Mouse (Mus musculus) left cerebral cortex, adult 8-10 months (tissue): Measurements from ENCODE around the gene Utp14b. TPM values are rescaled to one million over a fixed set of nuclear protein-coding genes. Genes with fewer than 3 reads are reported as not detected.

Experiments used
- DNase-seq, 2 experiments: peaks; one replicate each; pipeline ENCODE4 v3.0.0; 2022; ENCODE audit warnings: low spot score in 2 of 2
- total RNA-seq, 4 experiments: library from RNA; stranded (reverse); gene quantifications; 2 replicates each; pipeline ENCODE4 v1.2.4; 2022

Utp14b gene
- total RNA-seq = 10 to 100 TPM; 15.6 to 18.7 (median 16.1) TPM

GRCm38 (mm10) chr1:78657671-78658440, at the start of gene Utp14b, which contains the start of gene Acsl3:
Gene Utp14b, plus strand, starts transcription at chr1:78658038.
Gene Acsl3, plus strand, starts transcription at chr1:78657825.
- DNase-seq = peak; percentile 93 to 97

DNA sequence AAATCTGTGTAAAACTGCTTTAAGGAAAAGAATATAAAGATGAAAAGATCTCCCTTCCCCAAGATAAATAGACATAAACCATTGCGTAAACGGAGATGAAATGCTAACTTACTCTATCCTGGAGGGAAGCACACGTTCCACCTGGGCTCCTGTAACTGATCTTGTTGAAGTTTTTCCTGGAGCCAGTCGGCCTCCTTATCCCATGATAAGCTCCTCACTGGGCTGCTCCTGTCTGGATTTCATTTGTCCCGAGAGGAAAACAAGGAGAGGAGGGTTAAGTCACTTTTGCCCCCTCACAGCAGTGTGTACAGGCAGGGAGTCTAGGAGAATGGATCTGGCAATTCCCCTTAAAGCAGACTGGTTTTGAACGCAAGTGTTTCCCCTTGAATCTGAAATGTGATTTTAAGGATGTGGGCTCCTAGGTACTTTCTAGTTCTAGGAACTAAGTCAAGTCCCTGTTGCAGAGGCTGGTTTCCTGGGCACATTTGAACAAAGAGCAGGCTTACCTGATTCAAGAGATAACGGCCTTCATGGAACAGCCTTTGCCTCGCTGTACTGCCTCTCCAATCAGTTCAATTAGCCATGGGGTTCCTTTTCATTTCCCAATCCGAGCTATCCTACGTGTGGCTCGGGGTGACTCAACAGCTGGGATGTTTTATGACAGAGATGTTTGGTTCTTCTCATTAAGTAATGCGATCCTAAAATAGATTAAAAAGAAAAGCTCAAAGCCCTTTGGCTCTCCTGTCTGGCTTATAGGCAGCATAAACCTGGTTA, 48.5 kb upstream of the Utp14b start:
- no peak for DNase-seq

DNA sequence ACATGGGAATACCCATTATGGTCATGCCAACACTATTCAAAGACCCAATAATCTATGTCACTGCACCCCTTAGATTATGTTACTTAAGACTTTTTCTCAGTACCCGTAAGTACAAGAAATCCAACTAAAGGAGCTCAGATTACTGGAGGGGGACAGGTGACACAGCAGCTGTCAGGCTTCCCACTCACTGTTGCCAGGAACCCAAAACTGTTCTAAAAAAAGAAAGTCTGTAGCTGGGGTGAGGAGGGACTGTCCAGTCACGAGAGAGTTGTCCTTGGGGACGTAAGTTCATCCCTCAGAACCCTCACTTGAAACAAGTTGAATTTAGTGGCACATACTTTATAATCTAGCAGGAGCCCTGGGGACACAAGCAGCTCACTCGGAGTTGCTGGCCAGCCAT, 46.8 kb upstream of the Utp14b start:
- no peak for DNase-seq

DNA sequence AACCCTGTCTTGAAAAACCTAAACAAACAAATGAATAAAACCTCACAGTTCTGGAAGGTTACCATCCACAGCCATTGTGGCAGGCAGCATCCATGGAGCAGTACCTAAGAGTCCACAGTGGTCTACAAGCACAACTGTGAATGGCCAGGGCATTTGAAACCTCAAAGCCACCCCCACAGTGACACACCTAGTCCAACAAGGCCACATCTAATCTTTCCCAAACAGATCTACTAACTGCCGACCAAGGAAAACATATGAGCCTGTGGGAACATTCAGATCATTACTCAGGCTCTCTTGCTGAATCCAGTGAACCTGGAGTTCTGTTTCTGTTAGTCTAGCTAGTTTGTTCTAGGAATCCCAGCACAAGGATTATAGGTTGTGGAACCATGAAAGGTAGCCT, 44.9 kb upstream of the Utp14b start:
- DNase-seq = no peak

DNA sequence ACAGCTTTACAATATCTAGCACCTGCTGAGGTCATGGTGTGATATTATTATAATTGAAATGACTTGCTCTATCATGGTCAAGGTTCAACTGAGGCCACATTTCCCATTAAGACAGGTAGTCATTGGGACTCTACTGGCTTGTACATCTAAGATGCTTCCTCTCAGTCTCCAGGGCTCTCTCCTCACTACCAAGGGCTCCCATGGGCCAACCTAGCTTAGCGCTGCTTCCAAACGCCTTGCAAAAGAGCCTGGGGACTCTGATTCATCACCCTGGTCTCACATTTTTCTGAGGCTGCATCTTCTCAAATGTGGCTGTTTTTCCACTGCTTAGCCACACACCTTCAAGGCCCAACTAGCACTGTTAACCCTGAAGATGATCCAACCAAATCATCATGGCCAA, 33.5 kb upstream of the Utp14b start:
- DNase-seq = no peak

DNA sequence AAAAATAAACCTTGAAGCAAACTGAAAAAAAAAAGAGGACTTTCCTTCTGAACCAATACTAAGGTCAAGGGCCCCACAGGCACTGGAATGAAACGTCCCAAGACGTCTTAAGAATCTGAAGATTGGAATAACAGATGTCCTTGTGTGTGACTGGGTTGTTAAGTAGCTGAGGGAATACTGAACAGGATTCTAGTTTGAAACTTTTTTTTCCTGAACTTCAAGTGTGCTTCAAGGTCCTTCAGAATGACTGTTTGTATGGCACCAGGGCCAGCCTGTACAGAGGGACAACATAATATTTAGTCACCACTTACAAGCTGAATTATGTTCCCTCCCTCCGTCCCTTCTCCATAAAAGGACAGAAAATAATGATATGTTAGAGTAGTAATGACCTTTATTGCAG, 23.4 kb upstream of the Utp14b start:
- DNase-seq = no peak

GRCm38 (mm10) chr1:78640871-78641270, 17.0 kb upstream of the Utp14b start:
- DNase-seq = no peak

- no peak for DNase-seq
Observed at GRCm38 (mm10) chr1:78641791-78642190, 16.0 kb upstream of the Utp14b start.

GRCm38 (mm10) chr1:78642197-78642596, 15.6 kb upstream of the Utp14b start:
- DNase-seq = no peak

- DNase-seq = no peak
Observed at GRCm38 (mm10) chr1:78647317-78647885, 10.4 kb upstream of the Utp14b start.

DNA sequence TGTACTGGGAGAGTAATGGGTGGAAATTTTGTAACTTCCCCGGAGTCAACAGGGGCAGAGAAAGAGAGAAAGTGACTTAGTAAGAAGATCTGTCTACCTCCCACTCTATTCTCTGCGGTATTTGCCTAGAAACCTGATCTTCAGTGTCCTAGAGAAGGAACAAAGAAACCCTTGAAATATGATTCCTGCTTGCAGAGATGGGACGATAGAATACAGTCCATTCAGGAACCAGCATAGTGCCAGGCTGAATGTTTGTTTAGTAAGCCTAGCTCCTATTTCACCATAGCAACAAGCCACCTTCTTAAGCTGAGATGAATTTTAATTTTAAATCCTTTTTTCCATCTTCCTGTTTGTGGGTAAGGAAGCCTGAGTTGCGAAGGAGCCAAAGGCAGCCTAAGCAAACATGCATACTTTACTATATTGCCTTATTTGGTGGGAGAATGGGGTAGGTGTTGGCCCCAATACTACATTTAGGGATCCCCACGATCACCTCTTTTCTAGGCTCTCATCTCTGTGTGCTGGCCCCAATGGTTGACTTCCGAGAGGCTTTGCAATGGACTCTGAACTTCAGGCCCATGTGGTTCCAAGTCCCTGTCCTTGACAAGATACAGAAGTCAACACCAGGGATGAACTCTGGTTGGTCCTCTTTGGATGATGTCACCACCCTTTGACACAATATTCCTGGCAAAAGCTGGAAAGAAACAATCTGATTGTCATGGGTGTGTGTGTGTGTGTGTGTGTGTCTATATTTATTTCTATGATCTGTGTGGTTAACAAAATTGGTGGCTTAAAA, 8.4 kb upstream of the Utp14b start:
- no peak for DNase-seq

DNA sequence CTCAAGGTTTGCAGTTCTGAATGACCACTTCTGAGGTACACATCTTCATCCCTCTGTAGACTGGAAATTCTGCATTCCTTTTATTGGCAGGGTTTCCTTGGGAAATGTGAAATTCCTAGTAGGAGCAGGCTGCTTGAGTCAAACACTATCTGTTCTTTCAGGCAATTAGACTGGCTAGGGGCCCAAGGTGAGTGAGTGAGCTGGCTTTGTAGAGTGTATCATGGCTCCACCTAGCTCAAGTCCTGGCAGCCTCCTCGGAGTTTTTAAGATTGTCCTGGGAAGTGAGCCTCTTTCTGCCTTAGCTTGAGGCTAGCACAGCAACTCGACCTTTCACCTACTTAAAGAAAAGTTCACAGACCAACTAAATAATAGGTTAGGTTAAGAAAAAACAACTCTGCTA, 1.4 kb upstream of the Utp14b start:
- no peak for DNase-seq

GRCm38 (mm10) chr1:78657021-78657629, 713 bp upstream of the Utp14b start:
- no peak for DNase-seq

- no peak for DNase-seq
Observed at GRCm38 (mm10) chr1:78658441-78659269, 817 bp downstream of the Utp14b start.

DNA sequence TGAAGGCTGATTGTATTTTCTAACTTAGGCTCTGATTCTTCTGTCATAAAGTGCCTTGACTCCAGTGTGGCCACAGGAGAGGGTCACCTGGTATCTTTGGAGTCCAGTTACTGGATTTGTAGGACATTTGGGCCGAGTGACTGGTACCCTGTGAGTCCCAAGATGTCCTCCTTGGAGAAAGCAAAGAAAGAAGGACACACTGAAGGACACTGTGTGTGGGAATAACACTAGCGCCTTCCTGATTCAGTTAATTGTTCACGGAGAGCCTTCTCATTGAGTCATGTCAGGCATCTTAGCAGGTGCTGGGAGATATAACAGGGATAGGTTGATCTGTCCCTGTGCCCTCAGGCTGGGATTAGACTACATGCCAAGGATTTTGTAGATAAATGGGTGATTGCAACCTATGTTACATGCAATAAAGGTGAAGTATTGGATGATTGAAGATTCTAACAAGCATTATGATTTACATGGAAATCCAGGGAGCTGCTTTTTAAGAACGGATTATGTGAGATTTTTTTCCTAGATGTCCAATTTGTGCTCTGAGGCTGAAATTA, 1.5 kb downstream of the Utp14b start:
- DNase-seq = no peak

DNA sequence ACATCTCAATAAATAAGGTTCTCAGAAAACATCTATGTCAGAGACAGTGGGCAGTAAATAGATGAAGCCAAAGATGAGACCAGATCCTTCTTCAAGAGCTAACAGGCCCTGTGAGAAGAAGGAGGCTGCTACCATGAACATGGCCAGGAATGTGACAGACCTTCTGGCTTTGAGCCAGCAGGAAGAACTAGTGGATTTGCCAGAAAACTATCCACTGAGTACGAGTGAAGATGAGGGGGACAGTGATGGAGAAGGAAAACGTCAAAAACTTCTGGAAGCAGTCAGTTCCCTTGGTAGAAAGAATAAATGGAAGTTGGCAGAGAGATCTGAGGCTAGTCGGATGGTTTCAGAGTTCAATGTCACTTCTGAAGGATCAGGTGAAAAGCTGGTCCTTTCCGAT, 6.5 kb downstream of the Utp14b start:
- no peak for DNase-seq

DNA sequence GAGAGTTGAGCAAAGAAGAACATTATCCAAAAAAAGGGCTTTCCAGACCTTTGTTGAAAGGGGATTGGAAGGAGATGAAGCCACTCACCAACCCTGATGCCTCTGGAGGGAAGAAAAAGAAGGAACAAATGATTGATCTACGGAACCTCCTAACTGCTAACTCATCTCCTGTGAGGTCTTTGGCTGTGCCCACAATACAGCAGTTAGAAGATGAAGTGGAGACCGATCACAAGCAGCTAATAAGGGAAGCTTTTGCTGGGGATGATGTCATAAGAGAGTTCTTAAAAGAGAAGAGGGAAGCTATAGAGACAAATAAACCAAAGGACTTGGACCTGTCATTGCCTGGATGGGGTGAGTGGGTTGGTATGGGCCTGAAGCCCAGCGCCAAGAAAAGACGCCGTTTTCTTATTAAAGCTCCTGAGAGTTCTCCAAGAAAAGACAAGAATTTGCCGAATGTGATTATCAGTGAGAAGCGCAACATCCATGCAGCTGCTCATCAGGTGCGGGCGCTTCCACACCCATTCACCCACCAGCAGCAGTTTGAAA, 8.2 kb downstream of the Utp14b start:
- DNase-seq = peak in 1 of 2 experiments; percentile 21

GRCm38 (mm10) chr1:78666585-78666984, 8.7 kb downstream of the Utp14b start:
- no peak for DNase-seq

GRCm38 (mm10) chr1:78682291-78682690, 24.5 kb downstream of the Utp14b start:
- no peak for DNase-seq

DNA sequence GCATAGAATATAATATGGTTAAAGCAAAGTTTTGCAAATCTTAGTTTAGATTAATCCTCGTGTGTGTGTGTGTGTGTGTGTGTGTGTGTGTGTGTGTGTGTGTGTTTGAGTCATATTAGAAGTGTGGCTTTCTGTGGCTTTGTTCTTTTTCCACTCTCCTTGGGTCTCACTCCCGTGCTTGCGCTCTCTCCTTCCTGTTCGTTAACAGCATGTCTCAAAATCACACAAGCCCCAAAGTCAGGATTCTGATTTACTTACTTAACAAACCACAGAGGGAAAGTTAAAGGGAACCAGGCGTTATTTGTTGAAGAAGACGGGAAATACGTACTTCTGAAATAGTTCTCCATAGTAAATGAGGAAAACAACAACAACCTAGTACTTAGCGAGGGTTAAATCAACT, 26.3 kb downstream of the Utp14b start:
- DNase-seq = no peak
